Mouse (Mus musculus): ENCODE measurements around the gene Nfatc4. TPM values are rescaled to one million over a fixed set of nuclear protein-coding genes. Genes with fewer than 3 reads are reported as not detected.

The Nfatc4 gene
- polyA plus RNA-seq, 1 experiment from 2014 or later, result 113 TPM

- Histone ChIP-seq H3K27me3 (replicated peaks; ENCODE audit: low read depth, poor library complexity, severe bottlenecking) (peaks cover 81% of the 10 kb centered on the region), H3K4me3 (peak overlapping the region; percentile 56), H3K4me1 (peaks cover 30% of the 10 kb centered on the region), H3K27ac (replicated peaks) (no peak overlapping the region), H3K9me3 (no peaks in the 10 kb centered on the region), H3K36me3 (replicated peaks) (0 out of 2 replicates have a peak, but pooled peaks cover 6% of the 10 kb centered on the region)
- no peak for DNase-seq (ENCODE audit: low spot score)
- WGBS, result 36% methylated on average over 11 of the region's 11 CpGs
Observed at GRCm38 (mm10) chr14:55787731-55788130, 35.2 kb upstream of the Nfatc4 start.

- Histone ChIP-seq H3K9me3 (no peaks in the 10 kb centered on the region), H3K36me3 (replicated peaks) (0 out of 2 replicates have a peak, but pooled peaks cover 6% of the 10 kb centered on the region), H3K27ac (replicated peaks) (no peak within 1 kb of the TSS; the same call in 1 of the 2 replicates), H3K4me3 (peak within 1 kb of the TSS; percentile 56), H3K27me3 (replicated peaks; ENCODE audit: low read depth, poor library complexity, severe bottlenecking) (peaks cover 73% of the 10 kb centered on the region), H3K4me1 (peaks cover 23% of the 10 kb centered on the region)
- 6% methylated on average over 40 of the region's 40 CpGs for WGBS
- DNase-seq (ENCODE audit: low spot score), result peak; percentile 43
Observed at GRCm38 (mm10) chr14:55788256-55789050, 34.5 kb upstream of the Nfatc4 start, which contains the start of gene Ripk3. Gene Ripk3 (minus strand): TSS chr14:55788865.

GRCm38 (mm10) chr14:55793461-55793860, 29.5 kb upstream of the Nfatc4 start:
- Histone ChIP-seq H3K4me3 (no peak overlapping the region), H3K9me3 (no peaks in the 10 kb centered on the region), H3K4me1 (peaks cover 5% of the 10 kb centered on the region), H3K27ac (replicated peaks) (no peak overlapping the region), H3K36me3 (replicated peaks) (no peaks in the 10 kb centered on the region), H3K27me3 (replicated peaks; ENCODE audit: low read depth, poor library complexity, severe bottlenecking) (peaks cover 23% of the 10 kb centered on the region)
- DNase-seq (ENCODE audit: low spot score), result no peak
- 69% methylated on average over 2 of the region's 2 CpGs for WGBS

- no peak overlapping the region for H3K4me3 ChIP-seq
- H3K36me3 ChIP-seq (replicated peaks), result no peaks in the 10 kb centered on the region
- 76% methylated on average over 2 of the region's 2 CpGs for WGBS
- no peaks in the 10 kb centered on the region for H3K9me3 ChIP-seq
- peaks cover 19% of the 10 kb centered on the region for H3K27me3 ChIP-seq (replicated peaks; ENCODE audit: low read depth, poor library complexity, severe bottlenecking)
- H3K27ac ChIP-seq (replicated peaks), result no peak overlapping the region
- H3K4me1 ChIP-seq, result 0 out of 2 replicates have a peak, but pooled peaks cover under 1% of the 10 kb centered on the region
- no peak for DNase-seq (ENCODE audit: low spot score)
Observed at GRCm38 (mm10) chr14:55793946-55794345, 29.0 kb upstream of the Nfatc4 start.

GRCm38 (mm10) chr14:55795380-55796163, 27.4 kb upstream of the Nfatc4 start:
- WGBS, result 87% methylated on average over 15 of the region's 15 CpGs
- H3K27me3 ChIP-seq (replicated peaks; ENCODE audit: low read depth, poor library complexity, severe bottlenecking), result 0 out of 2 replicates have a peak, but pooled peaks cover 3% of the 10 kb centered on the region

GRCm38 (mm10) chr14:55814885-55815284, 8.1 kb upstream of the Nfatc4 start:
- H3K27ac ChIP-seq (replicated peaks), result peak overlapping the region; percentile 70; the same call in 1 of the 2 replicates

More at GRCm38 (mm10) chr14:55795380-55796163, 27.4 kb upstream of the Nfatc4 start:
- H3K4me1 ChIP-seq, result no peaks in the 10 kb centered on the region
- no peak overlapping the region for H3K27ac ChIP-seq (replicated peaks)
- H3K9me3 ChIP-seq, result no peaks in the 10 kb centered on the region
- no peak overlapping the region for H3K4me3 ChIP-seq
- H3K36me3 ChIP-seq (replicated peaks), result no peaks in the 10 kb centered on the region
- no peak for DNase-seq (ENCODE audit: low spot score)

GRCm38 (mm10) chr14:55815310-55815751, 7.6 kb upstream of the Nfatc4 start:
- no peaks in the 10 kb centered on the region for H3K9me3 ChIP-seq
- peak overlapping the region; percentile 64 for H3K4me3 ChIP-seq
- no peaks in the 10 kb centered on the region for H3K36me3 ChIP-seq (replicated peaks)
- peak; percentile 56 for DNase-seq (ENCODE audit: low spot score)
- peaks cover 10% of the 10 kb centered on the region; the same call in 1 of the 2 replicates for H3K4me1 ChIP-seq
- WGBS, result 25% methylated on average over 17 of the region's 17 CpGs
- peak overlapping the region; percentile 70; the same call in 1 of the 2 replicates for H3K27ac ChIP-seq (replicated peaks)
- H3K27me3 ChIP-seq (replicated peaks; ENCODE audit: low read depth, poor library complexity, severe bottlenecking), result no peaks in the 10 kb centered on the region

More at GRCm38 (mm10) chr14:55814885-55815284, 8.1 kb upstream of the Nfatc4 start:
- Histone ChIP-seq H3K27me3 (replicated peaks; ENCODE audit: low read depth, poor library complexity, severe bottlenecking) (no peaks in the 10 kb centered on the region), H3K36me3 (replicated peaks) (no peaks in the 10 kb centered on the region), H3K4me1 (peaks cover 10% of the 10 kb centered on the region; the same call in 1 of the 2 replicates), H3K9me3 (no peaks in the 10 kb centered on the region), H3K4me3 (peak overlapping the region; percentile 64)
- WGBS, result 21% methylated on average over 16 of the region's 16 CpGs
- DNase-seq (ENCODE audit: low spot score), result peak; percentile 82

- peaks cover 30% of the 10 kb centered on the region for H3K4me1 ChIP-seq
- no peak overlapping the region for H3K27ac ChIP-seq (replicated peaks)
- no peak for DNase-seq (ENCODE audit: low spot score)
- no peaks in the 10 kb centered on the region for H3K27me3 ChIP-seq (replicated peaks; ENCODE audit: low read depth, poor library complexity, severe bottlenecking)
- 82% methylated on average over 7 of the region's 7 CpGs for WGBS
- no peaks in the 10 kb centered on the region for H3K9me3 ChIP-seq
- no peaks in the 10 kb centered on the region for H3K36me3 ChIP-seq (replicated peaks)
- no peak overlapping the region for H3K4me3 ChIP-seq
Observed at GRCm38 (mm10) chr14:55819845-55820405, 3.0 kb upstream of the Nfatc4 start.

- Histone ChIP-seq H3K27ac (replicated peaks) (no peak overlapping the region; the same call in 1 of the 2 replicates), H3K4me3 (no peak overlapping the region), H3K4me1 (peaks cover 31% of the 10 kb centered on the region), H3K36me3 (replicated peaks) (no peaks in the 10 kb centered on the region), H3K9me3 (no peaks in the 10 kb centered on the region), H3K27me3 (replicated peaks; ENCODE audit: low read depth, poor library complexity, severe bottlenecking) (0 out of 2 replicates have a peak, but pooled peaks cover 3% of the 10 kb centered on the region)
- DNase-seq (ENCODE audit: low spot score), result no peak
- whole genome bisulfite sequencing, result 86% methylated on average over 9 of the region's 9 CpGs
Observed at GRCm38 (mm10) chr14:55820576-55820975, 2.4 kb upstream of the Nfatc4 start.

GRCm38 (mm10) chr14:55822435-55822990, 431 bp upstream of the Nfatc4 start:
- Histone ChIP-seq H3K4me1 (peaks cover 49% of the 10 kb centered on the region), H3K4me3 (peak overlapping the region; percentile 83), H3K9me3 (no peaks in the 10 kb centered on the region), H3K27me3 (replicated peaks; ENCODE audit: low read depth, poor library complexity, severe bottlenecking) (peaks cover 22% of the 10 kb centered on the region), H3K27ac (replicated peaks) (peak overlapping the region; percentile 98), H3K36me3 (replicated peaks) (peaks cover 13% of the 10 kb centered on the region)
- DNase-seq (ENCODE audit: low spot score), result peak; percentile 90
- WGBS, result 5% methylated on average over 13 of the region's 13 CpGs

- peak overlapping the region; percentile 98 for H3K27ac ChIP-seq (replicated peaks)
- peaks cover 29% of the 10 kb centered on the region for H3K36me3 ChIP-seq (replicated peaks)
- no peaks in the 10 kb centered on the region for H3K9me3 ChIP-seq
- peak overlapping the region; percentile 83 for H3K4me3 ChIP-seq
- peak; percentile 79 for DNase-seq (ENCODE audit: low spot score)
- WGBS, result under 1% methylated on average over 10 of the region's 10 CpGs
- H3K27me3 ChIP-seq (replicated peaks; ENCODE audit: low read depth, poor library complexity, severe bottlenecking), result peaks cover 28% of the 10 kb centered on the region
- peaks cover 64% of the 10 kb centered on the region for H3K4me1 ChIP-seq
Observed at GRCm38 (mm10) chr14:55824001-55824480, 1.1 kb downstream of the Nfatc4 start.

Data from embryonic facial prominence, embryonic 10.5 days (tissue).